Mouse (Mus musculus) stomach, postnatal 0 days (tissue): ENCODE results near the gene Zfp335.

Experiments used
- CTCF ChIP-seq: IDR thresholded peaks from 2 replicates; pipeline ENCODE4 v1.5.1; 2016; ENCODE audit warnings: antibody characterized with exemption, low read depth, mild to moderate bottlenecking, moderate library complexity
- EP300 ChIP-seq: optimal IDR thresholded peaks from 2 replicates; pipeline ENCODE3; 2016; ENCODE audit warnings: antibody characterized with exemption

GRCm38 (mm10) chr2:164856309-164857100 is 55.1 kb downstream of the Zfp335 start:
- TF ChIP-seq CTCF (peak; percentile 41), EP300 (no peak)
